Mouse (Mus musculus): ENCODE results near the gene Akap17b.
"Not testable (repeated sequence)": the region's sequence is repeated elsewhere in the genome, so short reads cannot be mapped to it uniquely, and the experiment has no call there.

Gene Akap17b

GRCm38 (mm10) chrX:36644657-36645551, at the start of gene Akap17b:
Gene Akap17b, minus strand, starts transcription at chrX:36645395.
- peak; percentile 65 to 77 for DNase-seq (ENCODE audit: low spot score in 2 of 2)

- no peak for DNase-seq (ENCODE audit: low spot score in 2 of 2)
Observed at GRCm38 (mm10) chrX:36691365-36691764, 46.2 kb upstream of the Akap17b start.

DNA sequence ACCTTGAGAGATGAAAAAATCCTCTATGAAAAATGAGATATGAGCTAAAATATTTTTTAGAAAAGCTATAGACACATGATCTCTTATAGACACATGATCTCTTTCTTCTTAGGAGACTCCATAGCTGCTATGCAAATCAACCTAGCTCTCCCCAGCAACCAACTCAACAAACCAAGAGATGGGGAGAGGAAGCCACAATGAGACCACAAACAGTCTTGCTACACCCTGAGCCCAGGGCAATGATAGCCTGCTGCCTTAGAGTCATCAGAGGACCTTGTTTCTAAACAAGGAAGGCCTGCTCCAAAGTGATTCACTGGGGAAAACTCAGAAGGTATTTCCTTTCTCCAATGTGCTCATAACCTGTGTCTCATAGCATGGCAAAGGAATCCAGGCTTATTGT, 44.5 kb upstream of the Akap17b start:
- DNase-seq (ENCODE audit: low spot score in 2 of 2) = no peak

- DNase-seq (ENCODE audit: low spot score in 2 of 2) = no peak
Observed at GRCm38 (mm10) chrX:36676836-36677235, 31.6 kb upstream of the Akap17b start.

DNA sequence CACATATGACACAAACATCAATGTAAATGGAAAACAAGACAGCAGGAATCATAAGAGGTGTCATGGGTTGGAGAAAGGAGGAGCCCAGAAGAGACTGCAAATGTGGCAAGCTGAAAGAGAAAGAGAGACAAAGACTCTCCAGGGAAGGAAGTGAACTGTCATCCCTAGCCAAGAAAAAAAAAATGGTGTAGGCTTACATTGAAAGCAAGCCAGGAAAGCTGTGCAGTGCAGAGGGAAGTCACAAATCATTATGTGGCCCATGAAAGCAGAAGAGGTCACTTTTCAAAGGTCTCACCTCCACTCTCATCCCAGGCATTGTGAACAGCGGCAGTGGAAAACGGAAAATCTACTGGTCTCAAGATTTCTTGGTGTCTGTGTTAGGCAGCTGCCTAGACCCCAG, 27.5 kb upstream of the Akap17b start:
- DNase-seq (ENCODE audit: low spot score in 2 of 2) = no peak

DNA sequence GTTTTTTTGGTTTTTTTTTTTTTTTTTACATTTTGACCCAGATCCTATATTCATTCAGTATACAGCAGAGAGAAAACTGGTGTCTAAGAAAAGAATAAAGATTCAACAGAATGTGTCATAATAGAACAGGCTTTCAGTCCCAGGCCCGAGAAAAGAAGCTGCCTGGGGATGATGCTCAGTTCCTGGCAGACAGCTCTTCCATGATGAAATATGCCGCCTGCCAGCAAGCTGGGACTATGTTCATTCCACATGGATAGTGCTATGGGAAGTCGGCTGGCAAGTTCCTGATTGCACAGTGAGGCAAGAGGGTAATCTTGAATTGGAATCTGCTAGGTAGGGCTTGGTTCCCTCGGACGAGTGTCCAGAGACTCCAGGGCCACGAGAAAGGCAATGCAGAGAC, 5.1 kb downstream of the Akap17b start:
- DNase-seq (ENCODE audit: low spot score in 2 of 2) = peak in 1 of 2 experiments; percentile 8

DNA sequence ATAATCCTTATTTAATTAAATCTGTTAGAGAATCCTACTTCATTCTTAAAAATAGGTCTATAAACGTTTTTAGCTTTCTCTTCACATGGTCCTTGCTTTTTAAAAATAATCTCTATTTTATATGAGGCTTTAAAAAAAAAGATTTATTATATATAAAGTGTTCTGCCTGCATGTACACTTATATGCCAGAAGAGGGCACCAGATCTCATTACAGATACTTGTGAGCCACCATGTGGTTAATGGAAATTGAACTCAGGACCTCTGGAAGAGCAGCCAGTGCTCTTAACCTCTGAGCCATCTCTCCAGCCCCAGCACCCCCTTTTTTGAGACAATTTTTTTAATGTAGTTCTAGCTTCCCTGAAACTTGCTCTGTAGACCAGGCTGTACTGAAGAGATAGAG, 14.4 kb downstream of the Akap17b start:
- DNase-seq (ENCODE audit: low spot score in 2 of 2) = no peak

- DNase-seq (ENCODE audit: low spot score in 2 of 2) = no peak
Observed at GRCm38 (mm10) chrX:36628102-36628501, 17.1 kb downstream of the Akap17b start.

GRCm38 (mm10) chrX:36609117-36609516, 36.1 kb downstream of the Akap17b start:
- DNase-seq (ENCODE audit: low spot score in 2 of 2) = no peak

GRCm38 (mm10) chrX:36604040-36604439, 41.2 kb downstream of the Akap17b start:
- DNase-seq (ENCODE audit: low spot score in 2 of 2) = no peak

DNA sequence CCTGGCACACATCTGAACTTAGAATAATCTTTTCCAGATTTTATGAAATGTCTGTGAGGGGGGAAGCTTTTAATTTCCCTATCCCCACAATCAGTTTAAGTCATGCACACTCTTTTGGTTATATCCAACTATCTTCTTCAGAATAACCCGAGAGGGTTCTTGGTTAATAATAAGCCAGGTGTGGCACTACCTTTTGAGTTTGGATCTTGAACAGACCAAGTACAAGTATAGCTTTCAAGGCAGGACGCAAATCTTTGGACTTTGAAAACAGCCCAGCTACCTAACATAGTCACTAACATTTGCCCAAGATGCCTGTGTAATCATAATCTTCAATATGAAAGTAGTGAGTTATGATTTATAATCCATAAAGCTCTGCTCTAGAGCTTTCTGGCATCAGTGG, 42.3 kb downstream of the Akap17b start:
- no peak for DNase-seq (ENCODE audit: low spot score in 2 of 2)

DNA sequence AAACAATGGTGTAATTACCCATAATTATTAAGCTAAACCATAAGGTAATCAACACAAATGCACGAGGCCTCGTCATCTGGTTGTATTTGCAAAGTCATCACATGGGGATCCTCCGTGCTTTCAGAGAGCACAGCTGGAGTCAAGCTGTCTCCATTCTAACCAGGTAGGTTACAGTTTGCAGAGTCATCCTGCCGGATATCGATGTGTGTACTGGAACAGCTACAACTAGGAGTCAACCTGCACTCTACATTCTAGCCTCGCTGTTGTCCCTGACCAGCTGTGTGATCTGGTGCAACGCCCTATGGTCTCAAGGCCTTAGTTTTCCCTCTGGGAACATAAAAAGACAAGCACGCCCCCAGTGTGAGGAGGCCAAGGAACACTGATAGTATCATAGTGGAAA, 45.1 kb downstream of the Akap17b start:
- no peak for DNase-seq (ENCODE audit: low spot score in 2 of 2)

- no peak for DNase-seq (ENCODE audit: low spot score in 2 of 2)
Observed at GRCm38 (mm10) chrX:36599656-36600055, 45.5 kb downstream of the Akap17b start.

- DNase-seq (ENCODE audit: low spot score in 2 of 2) = no peak
Observed at GRCm38 (mm10) chrX:36598861-36599344, 46.3 kb downstream of the Akap17b start.

- DNase-seq (ENCODE audit: low spot score in 2 of 2) = no peak
Observed at GRCm38 (mm10) chrX:36598390-36598810, 46.8 kb downstream of the Akap17b start.

GRCm38 (mm10) chrX:36597707-36598389, 47.3 kb downstream of the Akap17b start, which contains the start of gene Pgrmc1:
Gene Pgrmc1, plus strand, starts transcription at chrX:36598206.
- DNase-seq (ENCODE audit: low spot score in 2 of 2) = peak; percentile 67 to 85

DNA sequence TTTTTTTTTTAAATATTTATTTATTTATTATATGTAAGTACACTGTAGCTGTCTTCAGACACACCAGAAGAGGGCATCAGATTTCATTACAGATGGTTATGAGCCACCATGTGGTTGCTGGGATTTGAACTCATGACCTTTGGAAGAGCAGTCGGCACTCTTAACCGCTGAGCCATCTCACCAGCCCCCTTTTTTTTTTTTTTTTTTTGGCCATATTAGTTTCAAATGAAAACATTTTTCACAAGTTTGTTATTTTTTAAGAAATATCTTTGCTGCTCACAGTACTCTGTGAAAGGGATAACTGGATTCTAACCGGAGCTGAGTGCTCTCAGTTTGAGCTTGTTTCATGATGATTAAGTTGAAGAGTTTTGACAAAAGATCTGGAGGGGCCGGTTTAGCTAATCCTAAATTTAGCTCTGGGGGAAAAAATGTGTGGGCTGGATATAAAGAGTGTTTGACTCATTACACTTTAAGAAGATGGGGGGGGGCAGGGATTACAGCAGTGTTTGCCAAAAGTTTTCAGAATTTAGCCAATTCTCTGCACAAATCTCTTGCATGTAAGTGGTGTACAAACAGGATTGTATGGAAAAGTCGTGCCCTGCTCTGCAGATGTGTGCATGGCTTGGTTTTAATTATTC, 48.6 kb downstream of the Akap17b start:
- not testable (repeated sequence) for DNase-seq (ENCODE audit: low spot score in 2 of 2)

- DNase-seq (ENCODE audit: low spot score in 2 of 2) = no peak
Observed at GRCm38 (mm10) chrX:36595247-36595646, 49.9 kb downstream of the Akap17b start.

DNA sequence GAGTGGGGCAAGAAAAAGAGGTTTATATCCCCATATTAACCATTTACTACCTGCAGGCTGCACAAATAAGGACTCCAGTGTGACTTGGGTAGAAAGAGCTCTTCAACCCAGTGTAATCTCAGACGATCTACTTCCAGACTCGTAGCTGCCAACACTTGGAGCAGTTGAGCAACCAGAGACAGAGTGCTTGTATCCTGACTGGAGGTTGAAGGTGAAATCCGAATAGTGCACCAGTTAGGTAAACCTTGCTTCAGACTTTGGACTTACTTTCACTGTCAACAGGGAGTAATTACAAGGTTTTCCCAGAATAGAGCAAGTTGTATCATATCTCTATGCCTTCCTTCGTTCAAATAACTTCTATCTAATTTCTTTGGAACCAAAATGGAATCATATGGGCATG, 53.7 kb downstream of the Akap17b start:
- no peak for DNase-seq (ENCODE audit: low spot score in 2 of 2)

DNA sequence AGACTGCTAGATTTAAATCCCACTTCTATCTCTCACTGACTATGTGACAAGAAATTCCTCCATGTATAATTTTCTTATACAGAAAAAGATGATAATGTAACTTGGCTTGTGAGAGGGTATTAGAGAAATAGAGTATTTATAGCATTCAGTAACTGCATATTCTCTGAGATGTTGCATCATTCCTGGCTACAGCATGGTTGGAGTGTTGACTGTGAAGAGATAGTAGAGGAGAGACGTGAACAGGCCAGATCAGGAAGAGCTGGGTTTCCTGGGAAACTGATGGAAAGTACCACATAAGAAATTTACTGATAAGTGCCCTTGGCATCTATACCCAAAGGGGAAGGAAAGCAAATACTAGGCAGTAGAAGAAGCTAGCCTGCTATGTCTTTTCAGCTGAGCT, 54.1 kb downstream of the Akap17b start:
- no peak for DNase-seq (ENCODE audit: low spot score in 2 of 2)

DNA sequence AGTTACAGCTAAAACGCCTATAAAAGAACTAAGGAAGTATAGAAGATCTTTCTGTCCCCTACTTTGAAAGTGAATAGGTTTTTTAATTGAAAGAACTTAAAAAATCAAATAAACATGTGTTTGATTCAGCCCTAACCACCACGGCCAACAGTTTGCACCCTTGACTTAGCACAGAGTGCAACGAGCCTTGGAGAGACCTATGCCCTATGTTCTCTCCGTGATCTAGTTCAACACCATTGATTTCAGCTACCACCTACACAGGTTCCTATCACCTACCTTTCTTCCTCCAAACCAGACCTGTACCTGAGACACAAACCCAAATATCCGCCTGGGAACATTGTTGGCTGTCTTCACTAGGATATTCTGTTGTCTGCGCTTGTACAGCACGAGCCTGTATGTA, 54.9 kb downstream of the Akap17b start:
- DNase-seq (ENCODE audit: low spot score in 2 of 2) = no peak
